Mouse (Mus musculus): ENCODE results near the gene Csgalnact2. TPM values are rescaled to one million over a fixed set of nuclear protein-coding genes. Genes with fewer than 3 reads are reported as not detected.

Csgalnact2 gene
- polyA plus RNA-seq, 1 experiment from 2014 or later: 13.9 TPM

- no peak for ATAC-seq (ENCODE audit: insufficient read depth, low FRiP score, low read depth)
- H3K27ac ChIP-seq: no peak overlapping the region
- no peak overlapping the region for H3K4me2 ChIP-seq
- 41% methylated on average over 6 of the region's 6 CpGs for WGBS
- no peak overlapping the region for H3K4me3 ChIP-seq (replicated peaks)
- no peak overlapping the region for H3K9ac ChIP-seq
- no peaks in the 10 kb centered on the region for H3K4me1 ChIP-seq
- H3K9me3 ChIP-seq: no peaks in the 10 kb centered on the region
- no peaks in the 10 kb centered on the region for H3K27me3 ChIP-seq (replicated peaks)
- H3K36me3 ChIP-seq: peaks cover 3% of the 10 kb centered on the region; the same call in 1 of the 2 replicates
Measured at GRCm38 (mm10) chr6:118127827-118128487, 11.0 kb downstream of the Csgalnact2 start.

GRCm38 (mm10) chr6:118127198-118127597, 11.7 kb downstream of the Csgalnact2 start:
- no peak overlapping the region for H3K9ac ChIP-seq
- no peak for ATAC-seq (ENCODE audit: insufficient read depth, low FRiP score, low read depth)
- H3K27me3 ChIP-seq (replicated peaks): no peaks in the 10 kb centered on the region
- H3K36me3 ChIP-seq: peaks cover 3% of the 10 kb centered on the region; the same call in 1 of the 2 replicates
- H3K9me3 ChIP-seq: no peaks in the 10 kb centered on the region
- 72% methylated on average over 7 of the region's 7 CpGs for WGBS
- H3K27ac ChIP-seq: no peak overlapping the region
- no peak overlapping the region for H3K4me3 ChIP-seq (replicated peaks)
- H3K4me1 ChIP-seq: no peaks in the 10 kb centered on the region
- H3K4me2 ChIP-seq: no peak overlapping the region

- Histone ChIP-seq H3K27me3 (replicated peaks) (no peaks in the 10 kb centered on the region), H3K9ac (no peak overlapping the region), H3K27ac (no peak overlapping the region), H3K9me3 (no peaks in the 10 kb centered on the region), H3K36me3 (peaks cover 3% of the 10 kb centered on the region; the same call in 1 of the 2 replicates), H3K4me3 (replicated peaks) (no peak overlapping the region), H3K4me2 (no peak overlapping the region), H3K4me1 (no peaks in the 10 kb centered on the region)
- no peak for ATAC-seq (ENCODE audit: insufficient read depth, low FRiP score, low read depth)
Measured at GRCm38 (mm10) chr6:118126577-118126976, 12.4 kb downstream of the Csgalnact2 start.

GRCm38 (mm10) chr6:118122767-118123166, 16.2 kb downstream of the Csgalnact2 start:
- 79% methylated on average over 1 of the region's 1 CpGs for WGBS
- Histone ChIP-seq H3K4me1 (no peaks in the 10 kb centered on the region), H3K9me3 (no peaks in the 10 kb centered on the region), H3K36me3 (peaks cover 3% of the 10 kb centered on the region; the same call in 1 of the 2 replicates), H3K27me3 (replicated peaks) (no peaks in the 10 kb centered on the region), H3K4me2 (no peak overlapping the region), H3K27ac (no peak overlapping the region), H3K4me3 (replicated peaks) (no peak overlapping the region), H3K9ac (no peak overlapping the region)
- ATAC-seq (ENCODE audit: insufficient read depth, low FRiP score, low read depth): no peak

- H3K9me3 ChIP-seq: no peaks in the 10 kb centered on the region
- H3K36me3 ChIP-seq: peaks cover 5% of the 10 kb centered on the region; the same call in 1 of the 2 replicates
- H3K9ac ChIP-seq: no peak overlapping the region
- no peak overlapping the region for H3K4me2 ChIP-seq
- H3K4me3 ChIP-seq (replicated peaks): no peak overlapping the region
- 62% methylated on average over 1 of the region's 1 CpGs for WGBS
- no peak for ATAC-seq (ENCODE audit: insufficient read depth, low FRiP score, low read depth)
- no peak overlapping the region for H3K27ac ChIP-seq
- no peaks in the 10 kb centered on the region for H3K4me1 ChIP-seq
- no peaks in the 10 kb centered on the region for H3K27me3 ChIP-seq (replicated peaks)
Measured at GRCm38 (mm10) chr6:118111810-118112209, 27.1 kb downstream of the Csgalnact2 start.

- Histone ChIP-seq H3K36me3 (no peaks in the 10 kb centered on the region), H3K4me1 (no peaks in the 10 kb centered on the region), H3K9me3 (no peaks in the 10 kb centered on the region), H3K27me3 (replicated peaks) (no peaks in the 10 kb centered on the region), H3K27ac (no peak overlapping the region), H3K4me2 (no peak overlapping the region), H3K9ac (no peak overlapping the region), H3K4me3 (replicated peaks) (no peak overlapping the region)
- 0 out of 2 replicates have a peak, but pooled peaks have one; percentile 27 for ATAC-seq (ENCODE audit: insufficient read depth, low FRiP score, low read depth)
- 45% methylated on average over 2 of the region's 2 CpGs for WGBS
Measured at GRCm38 (mm10) chr6:118099311-118099802, 39.6 kb downstream of the Csgalnact2 start.

- no peak overlapping the region for H3K9ac ChIP-seq
- peak overlapping the region; percentile 33; the same call in 1 of the 2 replicates for H3K27ac ChIP-seq
- WGBS: 60% methylated on average over 8 of the region's 8 CpGs
- H3K9me3 ChIP-seq: no peaks in the 10 kb centered on the region
- no peak overlapping the region for H3K4me2 ChIP-seq
- ATAC-seq (ENCODE audit: insufficient read depth, low FRiP score, low read depth): no peak
- no peaks in the 10 kb centered on the region for H3K36me3 ChIP-seq
- no peak overlapping the region for H3K4me3 ChIP-seq (replicated peaks)
- no peaks in the 10 kb centered on the region for H3K4me1 ChIP-seq
- no peaks in the 10 kb centered on the region for H3K27me3 ChIP-seq (replicated peaks)
Measured at GRCm38 (mm10) chr6:118097765-118098365, 41.1 kb downstream of the Csgalnact2 start.

- 68% methylated on average over 9 of the region's 9 CpGs for WGBS
- no peak for ATAC-seq (ENCODE audit: insufficient read depth, low FRiP score, low read depth)
- Histone ChIP-seq H3K36me3 (no peaks in the 10 kb centered on the region), H3K9ac (no peak overlapping the region), H3K27ac (no peak overlapping the region), H3K4me3 (replicated peaks) (no peak overlapping the region), H3K27me3 (replicated peaks) (no peaks in the 10 kb centered on the region), H3K4me1 (no peaks in the 10 kb centered on the region), H3K4me2 (no peak overlapping the region), H3K9me3 (no peaks in the 10 kb centered on the region)
Measured at GRCm38 (mm10) chr6:118090827-118091226, 48.1 kb downstream of the Csgalnact2 start.

GRCm38 (mm10) chr6:118088750-118089440, 50.0 kb downstream of the Csgalnact2 start:
- Histone ChIP-seq H3K4me2 (no peak overlapping the region), H3K4me1 (no peaks in the 10 kb centered on the region), H3K27me3 (replicated peaks) (no peaks in the 10 kb centered on the region), H3K4me3 (replicated peaks) (no peak overlapping the region), H3K36me3 (no peaks in the 10 kb centered on the region), H3K9me3 (no peaks in the 10 kb centered on the region), H3K9ac (no peak overlapping the region), H3K27ac (no peak overlapping the region)
- no peak for ATAC-seq (ENCODE audit: insufficient read depth, low FRiP score, low read depth)
- 84% methylated on average over 17 of the region's 17 CpGs for WGBS

GRCm38 (mm10) chr6:118087955-118088354, 51.0 kb downstream of the Csgalnact2 start:
- H3K9ac ChIP-seq: no peak overlapping the region
- H3K27ac ChIP-seq: no peak overlapping the region
- H3K36me3 ChIP-seq: no peaks in the 10 kb centered on the region
- 51% methylated on average over 8 of the region's 8 CpGs for WGBS
- H3K27me3 ChIP-seq (replicated peaks): no peaks in the 10 kb centered on the region
- H3K4me3 ChIP-seq (replicated peaks): no peak overlapping the region
- H3K4me2 ChIP-seq: no peak overlapping the region
- no peak for ATAC-seq (ENCODE audit: insufficient read depth, low FRiP score, low read depth)
- no peaks in the 10 kb centered on the region for H3K9me3 ChIP-seq
- no peaks in the 10 kb centered on the region for H3K4me1 ChIP-seq

GRCm38 (mm10) chr6:118084596-118084995, 54.3 kb downstream of the Csgalnact2 start:
- WGBS: 85% methylated on average over 8 of the region's 8 CpGs
- no peaks in the 10 kb centered on the region for H3K9me3 ChIP-seq
- H3K27me3 ChIP-seq (replicated peaks): no peaks in the 10 kb centered on the region
- no peak overlapping the region for H3K9ac ChIP-seq
- H3K36me3 ChIP-seq: no peaks in the 10 kb centered on the region
- H3K4me1 ChIP-seq: no peaks in the 10 kb centered on the region
- H3K4me2 ChIP-seq: no peak overlapping the region
- H3K4me3 ChIP-seq (replicated peaks): no peak overlapping the region
- no peak for ATAC-seq (ENCODE audit: insufficient read depth, low FRiP score, low read depth)
- H3K27ac ChIP-seq: no peak overlapping the region

GRCm38 (mm10) chr6:118083608-118084007, 55.3 kb downstream of the Csgalnact2 start:
- H3K4me1 ChIP-seq: no peaks in the 10 kb centered on the region
- H3K27ac ChIP-seq: no peak overlapping the region
- H3K4me3 ChIP-seq (replicated peaks): no peak overlapping the region
- H3K4me2 ChIP-seq: no peak overlapping the region
- H3K27me3 ChIP-seq (replicated peaks): no peaks in the 10 kb centered on the region
- H3K9ac ChIP-seq: no peak overlapping the region
- no peak for ATAC-seq (ENCODE audit: insufficient read depth, low FRiP score, low read depth)
- H3K36me3 ChIP-seq: no peaks in the 10 kb centered on the region
- H3K9me3 ChIP-seq: no peaks in the 10 kb centered on the region
- WGBS: 58% methylated on average over 6 of the region's 6 CpGs

Data from stomach, embryonic 15.5 days (tissue).